Mouse (Mus musculus) bone marrow macrophage, adult 2 months (primary cell): ENCODE results near the gene Rbm15.

Experiments
- CTCF ChIP-seq: IDR thresholded peaks from 2 replicates; pipeline ENCODE4 v1.5.1; 2012; ENCODE audit warnings: low read depth, mild to moderate bottlenecking, low read length, moderate library complexity
- POLR2A ChIP-seq: IDR thresholded peaks from 2 replicates; pipeline ENCODE4 v1.6.1; 2012; ENCODE audit warnings: mild to moderate bottlenecking, low read depth, low read length, borderline replicate concordance

- no peak for TF ChIP-seq CTCF
- no peak for TF ChIP-seq POLR2A
Measured at GRCm38 (mm10) chr3:107345033-107345725, 11.7 kb upstream of the Rbm15 start.
